Mouse (Mus musculus) myocyte (in vitro differentiated cells): ENCODE data around the gene Il4i1. TPM values are rescaled to one million over a fixed set of nuclear protein-coding genes. Genes with fewer than 3 reads are reported as not detected.

ENCODE experiments used
- H3K27me3 ChIP-seq: one replicate; pipeline ENCODE4 v1.6.1; 2011; ENCODE audit not compliant: control insufficient read depth, insufficient read depth, insufficient read length
- H3K36me3 ChIP-seq: one replicate; pipeline ENCODE4 v1.6.1; 2011; ENCODE audit not compliant: control insufficient read depth, insufficient read depth
- H3K4me2 ChIP-seq: one replicate; pipeline ENCODE4 v1.6.1; 2011; ENCODE audit warnings: low read depth, control low read depth
- H3K4me3 ChIP-seq: one replicate; pipeline ENCODE4 v1.5.1; 2011; ENCODE audit warnings: mild to moderate bottlenecking, control low read depth, moderate library complexity
- H3K79me2 ChIP-seq: one replicate; pipeline ENCODE4 v1.6.1; 2011; ENCODE audit not compliant: control insufficient read depth, insufficient read depth
- H3ac ChIP-seq: one replicate; pipeline ENCODE4 v1.6.1; 2011; ENCODE audit not compliant: control insufficient read depth, insufficient read length
- CEBPB ChIP-seq: IDR thresholded peaks from 2 replicates; pipeline ENCODE4 v1.6.1; 2011; ENCODE audit warnings: mild to moderate bottlenecking, moderate library complexity; ENCODE audit not compliant: poor library complexity, insufficient read depth, severe bottlenecking
- E2F4 ChIP-seq: IDR thresholded peaks from one replicate; pipeline ENCODE4 v1.6.1; 2011; ENCODE audit warnings: mild to moderate bottlenecking, control low read depth, moderate library complexity; ENCODE audit not compliant: insufficient read depth
- MAX ChIP-seq: IDR thresholded peaks from one replicate; pipeline ENCODE4 v1.6.1; 2011; ENCODE audit warnings: low read depth, mild to moderate bottlenecking, control low read depth
- MYOD1 ChIP-seq, 3 experiments: IDR thresholded peaks; one replicate each; pipeline ENCODE4 v1.6.1; 2011; ENCODE audit warnings: control low read depth in 2 of 3, low read depth in 2 of 3, mild to moderate bottlenecking in 2 of 3, moderate library complexity in 1 of 3; ENCODE audit not compliant: insufficient read length in 2 of 3, control insufficient read depth in 1 of 3
- MYOG ChIP-seq, 3 experiments: IDR thresholded peaks; one replicate each; pipeline ENCODE4 v1.6.1; 2011; ENCODE audit warnings: control low read depth in 2 of 3, low read depth in 2 of 3, mild to moderate bottlenecking in 2 of 3; ENCODE audit not compliant: insufficient read length in 2 of 3, control insufficient read depth in 1 of 3, insufficient read depth in 1 of 3
- POLR2A ChIP-seq: IDR thresholded peaks from one replicate; pipeline ENCODE4 v1.6.1; 2011; ENCODE audit warnings: low read depth, mild to moderate bottlenecking, control low read depth, moderate library complexity; ENCODE audit not compliant: insufficient read length
- POLR2AphosphoS2 ChIP-seq: IDR thresholded peaks from one replicate; pipeline ENCODE4 v1.6.1; 2011; ENCODE audit warnings: low read depth, control low read depth; ENCODE audit not compliant: insufficient read length
- REST ChIP-seq: IDR thresholded peaks from one replicate; pipeline ENCODE4 v1.6.1; 2011; ENCODE audit warnings: mild to moderate bottlenecking, control low read depth, moderate library complexity; ENCODE audit not compliant: insufficient read depth, insufficient read length
- SRF ChIP-seq: IDR thresholded peaks from one replicate; pipeline ENCODE4 v1.6.1; 2011; ENCODE audit warnings: low read depth; ENCODE audit not compliant: control insufficient read depth, insufficient read length
- TCF12 ChIP-seq: IDR thresholded peaks from one replicate; pipeline ENCODE4 v1.6.1; 2011; ENCODE audit warnings: mild to moderate bottlenecking, control low read depth; ENCODE audit not compliant: poor library complexity, insufficient read depth, severe bottlenecking
- TCF3 ChIP-seq: IDR thresholded peaks from one replicate; pipeline ENCODE4 v1.6.1; 2011; ENCODE audit warnings: low read depth, control low read depth; ENCODE audit not compliant: insufficient read length
- USF1 ChIP-seq: IDR thresholded peaks from one replicate; pipeline ENCODE4 v1.6.1; 2011; ENCODE audit warnings: low read depth, mild to moderate bottlenecking, control low read depth, moderate library complexity
- polyA plus RNA-seq: library from polyadenylated mRNA; unstranded; fragments of >200 nt; fragmentation: generic; extraction: Trizol; gene quantifications from one replicate; pipeline ENCODE4 v1.2.1, GENCODE M21; 2012; ENCODE audit warnings: missing spikeins

Gene Il4i1
- polyA plus RNA-seq, 1 experiment, result 1.9 TPM

- no peak for TF ChIP-seq MYOG (IDR thresholded peaks at IDR 0.05; ENCODE audit: control insufficient read depth in 1 of 3, insufficient read depth in 1 of 3, insufficient read length in 2 of 3, low read depth in 2 of 3)
- TF ChIP-seq TCF12, result no peak
- peak; percentile 10 for TF ChIP-seq POLR2A
- peak; percentile 69 for TF ChIP-seq POLR2AphosphoS2
- no peak for TF ChIP-seq TCF3
- TF ChIP-seq CEBPB, result no peak
- peaks cover 39% of the 10 kb centered on the region for H3K36me3 ChIP-seq
- H3K27me3 ChIP-seq, result peaks cover 4% of the 10 kb centered on the region
- H3K4me3 ChIP-seq, result no peak overlapping the region
- H3K4me2 ChIP-seq, result no peak overlapping the region
- H3K79me2 ChIP-seq, result peaks cover 20% of the 10 kb centered on the region
- H3ac ChIP-seq, result no peak overlapping the region
Observed at GRCm38 (mm10) chr7:44810365-44810764, 5.8 kb upstream of the Il4i1 start.

- Histone ChIP-seq H3K27me3 (no peaks in the 10 kb centered on the region), H3K79me2 (peaks cover 24% of the 10 kb centered on the region), H3K36me3 (peaks cover 39% of the 10 kb centered on the region), H3ac (no peak overlapping the region), H3K4me2 (no peak overlapping the region), H3K4me3 (no peak overlapping the region)
- TF ChIP-seq MYOD1 (IDR thresholded peaks at IDR 0.05; ENCODE audit: control insufficient read depth in 1 of 3, insufficient read length in 2 of 3, low read depth in 2 of 3) (no peak), CEBPB (no peak), POLR2AphosphoS2 (peak; percentile 88), MYOG (IDR thresholded peaks at IDR 0.05; ENCODE audit: control insufficient read depth in 1 of 3, insufficient read depth in 1 of 3, insufficient read length in 2 of 3, low read depth in 2 of 3) (no peak), SRF (no peak), MAX (no peak), TCF3 (no peak), POLR2A (no peak)
Observed at GRCm38 (mm10) chr7:44810819-44811557, 5.2 kb upstream of the Il4i1 start.

DNA sequence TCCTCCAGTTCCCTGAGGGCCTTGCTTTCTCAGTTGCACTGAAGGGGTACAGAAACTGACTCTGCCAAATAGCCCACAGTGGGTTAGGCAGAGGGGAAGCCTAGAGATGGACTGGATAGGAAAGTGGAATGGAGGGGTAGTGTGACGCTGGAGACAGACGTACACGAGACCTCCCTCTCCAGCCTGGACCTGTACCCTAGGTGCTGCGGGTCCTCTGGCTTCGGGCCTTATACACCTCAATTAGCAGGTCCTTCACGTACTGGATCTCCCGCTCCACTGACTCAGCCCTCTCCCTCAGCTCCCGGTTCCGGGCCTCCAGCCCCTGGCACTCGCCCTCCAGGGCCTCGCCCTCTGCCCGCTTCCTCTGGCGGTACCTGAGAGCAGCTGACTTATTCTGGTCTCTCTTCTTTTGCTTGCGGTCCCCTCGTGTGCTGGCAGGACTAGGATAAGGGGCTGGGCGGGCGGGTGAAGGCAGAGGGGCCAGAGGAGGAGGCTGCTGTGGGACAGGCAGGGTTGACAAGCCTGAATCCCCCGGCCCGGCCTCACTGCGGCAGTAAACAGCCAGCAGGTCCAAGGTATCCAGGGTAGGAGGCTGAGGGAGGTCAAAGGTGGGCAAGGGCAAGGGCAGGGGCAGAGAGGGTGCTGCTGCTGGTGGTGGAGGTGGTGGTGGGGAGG lies 3.4 kb upstream of the Il4i1 start:
- H3K4me3 ChIP-seq, result peak overlapping the region; percentile 94
- H3K27me3 ChIP-seq, result no peaks in the 10 kb centered on the region
- peaks cover 39% of the 10 kb centered on the region for H3K36me3 ChIP-seq
- H3K4me2 ChIP-seq, result no peak overlapping the region
- no peak overlapping the region for H3ac ChIP-seq
- TF ChIP-seq MYOG (IDR thresholded peaks at IDR 0.05; ENCODE audit: control insufficient read depth in 1 of 3, insufficient read depth in 1 of 3, insufficient read length in 2 of 3, low read depth in 2 of 3) (no peak), MYOD1 (IDR thresholded peaks at IDR 0.05; ENCODE audit: control insufficient read depth in 1 of 3, insufficient read length in 2 of 3, low read depth in 2 of 3) (no peak), SRF (no peak), POLR2A (peak; percentile 29), POLR2AphosphoS2 (peak; percentile 77), E2F4 (no peak), USF1 (no peak), REST (no peak), TCF3 (no peak), TCF12 (no peak), MAX (no peak)
- H3K79me2 ChIP-seq, result peaks cover 37% of the 10 kb centered on the region

DNA sequence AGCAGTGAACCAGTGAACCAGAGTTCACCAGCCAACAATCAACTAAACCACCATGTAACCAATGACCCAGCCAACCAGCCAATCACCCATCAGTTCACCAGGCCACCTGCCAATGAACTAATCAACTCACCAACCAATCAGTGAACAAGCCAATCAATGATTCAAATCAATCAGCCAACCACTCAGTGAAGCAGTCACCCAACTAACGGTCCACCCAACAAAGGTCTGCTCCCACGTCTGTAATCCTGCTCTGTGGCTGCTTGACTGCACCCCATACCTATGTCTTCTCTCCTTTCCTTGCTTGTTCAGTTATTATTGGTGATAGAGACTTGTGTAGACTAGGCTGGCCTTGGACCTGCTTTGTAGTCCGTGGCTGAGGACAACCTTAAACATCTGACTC lies 2.2 kb upstream of the Il4i1 start:
- peak overlapping the region; percentile 86 for H3K4me2 ChIP-seq
- peaks cover 49% of the 10 kb centered on the region for H3K79me2 ChIP-seq
- H3ac ChIP-seq, result no peak overlapping the region
- peak overlapping the region; percentile 94 for H3K4me3 ChIP-seq
- H3K36me3 ChIP-seq, result peaks cover 39% of the 10 kb centered on the region
- H3K27me3 ChIP-seq, result no peaks in the 10 kb centered on the region
- TF ChIP-seq E2F4 (no peak), POLR2A (peak; percentile 39), REST (no peak), POLR2AphosphoS2 (peak; percentile 62)

DNA sequence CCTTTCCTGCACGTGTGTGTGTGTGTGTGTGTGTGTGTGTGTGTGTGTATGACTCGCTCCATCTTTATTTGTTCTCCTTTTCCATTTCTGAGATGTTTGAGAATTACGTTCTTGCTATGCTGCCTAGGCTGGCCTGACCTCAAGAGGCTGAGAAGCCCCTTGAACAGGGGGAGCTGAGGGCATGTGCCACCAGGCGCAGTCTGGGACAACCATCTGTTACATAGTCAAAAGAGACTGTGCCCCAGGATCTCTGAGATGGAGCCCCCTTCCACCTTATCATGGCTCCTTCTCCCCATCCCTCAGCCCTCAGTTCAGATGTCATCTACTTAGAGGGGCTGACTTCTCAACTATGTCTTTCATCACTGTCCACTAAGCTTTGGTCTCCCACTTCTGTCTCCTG lies 1.8 kb upstream of the Il4i1 start:
- Histone ChIP-seq H3K4me3 (peak overlapping the region; percentile 94), H3K79me2 (peaks cover 53% of the 10 kb centered on the region), H3K4me2 (peak overlapping the region; percentile 86)

More for the DNA sequence above, 1.8 kb upstream of the Il4i1 start:
- H3K36me3 ChIP-seq, result peaks cover 39% of the 10 kb centered on the region
- TF ChIP-seq POLR2AphosphoS2 (peak; percentile 56), POLR2A (peak; percentile 26), MAX (no peak)
- H3ac ChIP-seq, result no peak overlapping the region
- H3K27me3 ChIP-seq, result no peaks in the 10 kb centered on the region
